Mouse (Mus musculus) retina, embryonic 14.5 days (tissue): ENCODE results near the gene Rps26.

ENCODE experiments used
- DNase-seq: peaks from one replicate; pipeline ENCODE4 v3.0.0-alpha.2; 2015; ENCODE audit warnings: low spot score

Rps26 gene

DNA sequence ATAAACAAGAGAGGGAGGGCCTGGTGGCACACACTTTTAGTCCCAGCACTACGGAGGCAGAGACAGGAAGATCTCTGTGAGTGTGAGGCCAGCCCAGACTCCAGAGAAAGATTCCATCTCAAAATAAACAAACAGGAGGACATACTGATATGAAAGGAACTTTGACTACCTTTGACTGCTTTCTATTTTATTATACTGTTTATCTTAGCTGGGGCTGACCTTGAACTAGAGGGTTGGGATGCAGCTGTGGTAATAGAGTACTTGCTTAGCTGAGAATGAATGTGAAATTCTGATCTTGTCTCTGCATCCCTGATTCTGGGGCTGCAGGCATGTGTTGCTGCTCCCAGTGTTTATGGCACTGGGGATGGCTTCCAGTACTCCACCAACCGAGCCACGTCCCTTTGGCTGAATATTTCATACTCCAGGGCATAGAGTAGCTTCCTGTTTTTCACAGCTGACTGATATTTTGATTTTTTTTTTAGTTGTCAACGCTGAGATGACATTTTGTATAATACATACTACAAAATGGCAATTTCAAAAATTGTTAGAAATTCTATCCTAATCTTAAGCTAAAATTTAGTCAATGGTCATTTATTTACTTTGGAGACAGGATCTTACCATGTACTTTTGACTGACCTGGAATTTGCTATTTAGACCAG, 23.9 kb downstream of the Rps26 start:
- DNase-seq, result no peak

DNA sequence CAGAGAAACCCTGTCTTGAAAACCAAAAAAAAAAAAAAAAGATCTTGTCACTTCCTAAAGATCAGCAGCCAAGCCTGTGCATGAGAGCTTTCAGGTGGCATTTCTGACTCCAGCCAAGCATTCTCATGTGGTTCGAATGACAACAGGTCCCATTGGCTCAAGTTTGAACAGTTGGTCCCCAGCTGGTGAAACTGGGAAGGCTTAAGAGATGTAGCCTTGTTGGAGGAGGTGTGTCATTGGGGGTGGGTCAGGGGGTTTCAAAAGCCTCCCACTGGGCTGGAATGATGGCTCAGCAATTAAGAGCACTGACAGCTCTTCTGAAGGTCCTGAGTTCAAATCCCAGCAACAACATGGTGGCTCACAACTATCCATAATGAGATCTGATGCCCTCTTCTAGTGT, 25.0 kb downstream of the Rps26 start:
- no peak for DNase-seq

DNA sequence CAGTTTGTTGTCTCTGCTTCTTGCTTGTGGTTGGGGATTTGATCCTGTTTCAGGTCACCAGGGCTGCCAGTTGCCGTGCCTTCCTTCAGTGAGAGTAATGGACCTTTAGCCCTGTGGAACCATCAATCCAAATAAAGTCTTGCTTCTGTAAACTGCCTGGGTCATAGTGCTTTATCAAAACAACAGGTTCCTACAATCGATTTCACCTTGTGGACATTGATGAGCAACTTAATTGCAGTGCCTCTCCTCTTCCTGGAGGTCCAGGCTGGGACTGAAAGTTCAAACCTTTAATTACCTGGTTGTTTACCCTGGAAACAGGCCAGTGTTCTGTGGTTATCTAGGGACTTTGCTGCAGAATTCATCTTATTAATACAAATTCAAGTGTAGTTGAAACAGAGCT, 28.1 kb downstream of the Rps26 start:
- no peak for DNase-seq

DNA sequence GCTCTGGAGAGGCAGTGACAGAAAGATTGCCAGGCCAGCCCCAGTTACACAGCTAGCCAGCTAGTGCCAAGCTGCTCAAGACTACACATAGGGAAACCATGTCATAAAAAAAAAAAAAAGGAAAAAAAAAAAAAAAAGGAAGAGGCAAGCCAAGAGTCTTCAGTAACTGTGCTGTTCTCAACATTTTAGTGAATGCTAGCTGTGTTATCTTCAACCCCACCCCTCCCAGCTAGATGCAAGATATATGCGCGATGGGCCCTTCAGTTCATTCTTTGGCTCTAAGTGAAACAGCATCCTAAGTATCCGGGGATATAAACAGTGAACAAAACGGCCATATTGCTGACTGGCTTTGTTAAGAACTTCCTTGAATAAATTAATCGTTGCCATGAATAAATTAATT, 33.8 kb downstream of the Rps26 start:
- no peak for DNase-seq

DNA sequence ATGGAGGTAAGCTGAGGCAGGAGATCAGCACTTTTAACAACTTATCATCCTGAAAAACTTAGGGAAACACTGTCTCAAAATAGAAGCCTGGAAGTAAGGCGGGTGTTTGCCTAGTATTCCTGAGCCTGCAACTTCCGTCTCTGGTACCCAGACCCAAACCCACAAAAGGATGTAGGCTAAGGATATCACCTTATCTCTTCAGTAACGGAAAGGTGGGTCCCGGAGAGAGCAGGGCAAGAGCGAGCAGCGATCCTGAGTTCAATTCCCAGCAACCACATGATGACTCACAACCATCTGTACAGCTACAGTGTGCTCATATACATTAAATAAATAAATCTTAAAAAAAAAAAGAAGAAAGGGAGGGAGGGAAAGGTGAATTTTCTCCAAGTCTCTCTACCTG, 35.1 kb downstream of the Rps26 start:
- DNase-seq, result no peak

DNA sequence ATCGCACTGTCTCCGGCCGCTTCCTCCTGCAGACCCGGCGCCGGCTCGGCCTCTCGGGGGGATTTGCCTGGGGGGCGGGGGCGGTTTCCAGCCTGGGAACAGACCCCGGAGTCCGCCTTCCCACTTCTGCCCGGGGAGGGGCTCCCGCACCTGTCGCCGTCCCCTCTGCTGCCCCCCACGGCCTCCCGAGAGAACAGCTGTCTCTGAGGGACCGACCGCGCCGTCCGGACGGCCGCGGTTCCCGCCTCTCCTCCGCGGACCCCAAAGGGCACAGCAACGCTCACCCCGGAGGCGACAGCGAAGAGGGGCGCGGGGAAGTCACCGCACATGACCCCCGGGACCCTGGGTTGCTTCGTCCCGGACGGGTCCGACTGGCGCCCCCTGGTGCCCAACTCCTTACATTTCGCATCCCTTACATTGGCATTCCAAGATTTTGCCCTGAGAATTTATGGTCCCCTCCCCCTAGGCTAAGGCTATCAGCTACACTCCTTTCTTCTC, 36.3 kb downstream of the Rps26 start:
- peak; percentile 89 for DNase-seq

DNA sequence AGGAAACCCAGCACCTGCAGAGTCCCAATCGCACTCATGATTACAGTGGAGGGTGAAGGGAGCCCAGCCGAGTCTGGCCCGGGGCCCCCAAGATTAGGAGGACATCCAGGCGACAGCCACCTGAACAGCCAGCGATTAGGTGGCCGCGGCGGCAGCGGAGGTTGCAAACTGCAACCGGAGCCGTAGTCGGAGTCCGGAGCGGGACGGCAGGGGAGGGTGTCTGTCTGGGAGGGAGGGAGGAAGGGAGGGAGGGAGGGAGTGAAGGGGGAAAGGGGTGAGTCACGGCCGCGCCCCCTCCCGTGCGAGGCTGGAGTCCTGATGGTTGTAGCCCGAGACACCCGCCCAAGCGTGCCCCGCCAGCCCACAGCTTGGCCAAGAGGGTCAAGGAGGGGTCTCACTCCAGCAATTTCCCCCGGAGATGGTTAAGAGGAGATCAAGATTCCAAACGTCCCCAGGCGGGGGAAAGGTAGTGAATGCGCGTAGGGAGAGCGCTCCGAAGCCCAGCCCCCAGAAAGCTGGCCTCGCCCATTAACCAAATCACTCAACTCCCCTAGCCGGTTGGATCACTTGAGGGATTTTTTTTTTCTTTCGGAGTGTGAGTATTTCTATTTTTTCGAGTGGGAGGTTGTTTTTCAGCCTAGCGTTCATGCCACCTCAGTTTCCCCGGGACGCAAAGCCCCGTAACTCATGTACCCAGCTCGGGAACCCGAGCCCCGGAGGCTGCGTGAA, 36.9 kb downstream of the Rps26 start, which contains the start of gene Erbb3:
TSS of gene Erbb3 (minus strand) at position 189 of the 729 bp plus-strand sequence.
- peak; percentile 64 for DNase-seq

DNA sequence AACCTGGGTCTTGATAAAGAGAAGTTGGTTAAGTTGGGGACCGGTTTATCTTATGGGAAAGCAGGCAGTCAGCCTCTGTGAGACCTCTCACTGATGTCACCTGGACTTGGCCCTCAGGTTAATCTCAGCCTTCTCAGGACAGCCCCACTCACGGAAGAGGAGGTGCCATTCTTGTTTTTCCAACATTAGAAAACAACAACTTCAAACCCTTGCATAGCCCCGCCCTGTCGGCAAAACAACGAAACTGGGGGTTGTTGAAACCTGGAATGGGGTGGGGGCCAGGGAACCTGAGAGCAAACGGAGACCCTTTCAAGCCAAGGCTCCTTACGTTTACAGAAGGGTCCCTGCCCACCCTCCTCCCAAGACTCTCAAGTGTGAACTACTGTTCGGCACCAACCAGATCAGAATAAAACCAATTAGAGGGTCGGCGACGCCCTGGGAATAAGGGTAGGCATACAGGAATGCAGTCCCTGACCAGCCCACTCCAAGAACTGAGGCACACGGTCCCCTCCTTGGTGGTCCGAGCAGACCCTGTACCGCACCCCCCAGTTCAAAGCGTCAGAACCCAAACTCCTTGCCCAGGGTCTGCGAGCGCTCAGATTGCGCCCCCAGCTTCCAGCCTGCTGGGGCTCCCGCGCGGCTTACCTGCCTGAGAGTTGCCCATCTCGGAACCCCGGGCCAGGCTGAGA, 37.6 kb downstream of the Rps26 start:
- DNase-seq, result no peak

DNA sequence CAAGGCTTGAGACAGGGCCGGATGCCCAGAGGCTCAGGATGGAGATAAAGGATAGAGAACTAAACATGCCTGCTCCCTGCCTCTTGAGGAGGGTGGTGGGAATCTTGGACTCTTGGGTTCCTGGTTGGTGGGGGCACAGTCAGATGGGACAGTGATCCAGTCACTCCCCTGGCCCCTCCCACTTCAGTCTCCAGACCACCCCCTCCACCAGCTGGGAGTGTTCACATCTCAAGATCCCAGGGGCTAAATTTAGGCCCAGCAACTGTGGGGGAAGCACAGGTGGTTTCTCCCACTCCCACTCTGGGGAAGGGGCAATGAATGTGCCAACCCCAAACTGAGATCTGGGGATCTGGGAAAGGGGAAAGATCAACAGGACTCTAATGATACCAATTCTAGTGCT, 38.4 kb downstream of the Rps26 start:
- DNase-seq, result no peak

DNA sequence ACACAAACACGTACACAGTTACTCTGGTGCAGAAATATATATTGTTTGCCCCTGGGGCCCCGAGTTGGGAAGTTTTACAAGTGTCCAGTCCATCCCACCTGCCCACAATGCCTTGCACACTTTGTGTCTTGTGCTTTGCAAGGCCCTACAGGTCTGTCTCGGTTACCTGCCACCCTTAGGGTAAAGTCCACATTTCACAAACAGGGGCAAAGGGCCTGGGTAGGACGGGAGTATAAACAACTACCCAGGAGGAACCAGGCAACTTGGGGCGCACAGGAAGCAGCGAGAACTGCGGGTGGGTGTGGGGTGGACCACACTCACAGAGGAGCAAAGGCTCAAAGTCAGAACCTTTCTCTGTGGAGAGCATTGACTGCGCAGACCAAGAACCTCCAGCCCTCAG, 38.9 kb downstream of the Rps26 start:
- no peak for DNase-seq

DNA sequence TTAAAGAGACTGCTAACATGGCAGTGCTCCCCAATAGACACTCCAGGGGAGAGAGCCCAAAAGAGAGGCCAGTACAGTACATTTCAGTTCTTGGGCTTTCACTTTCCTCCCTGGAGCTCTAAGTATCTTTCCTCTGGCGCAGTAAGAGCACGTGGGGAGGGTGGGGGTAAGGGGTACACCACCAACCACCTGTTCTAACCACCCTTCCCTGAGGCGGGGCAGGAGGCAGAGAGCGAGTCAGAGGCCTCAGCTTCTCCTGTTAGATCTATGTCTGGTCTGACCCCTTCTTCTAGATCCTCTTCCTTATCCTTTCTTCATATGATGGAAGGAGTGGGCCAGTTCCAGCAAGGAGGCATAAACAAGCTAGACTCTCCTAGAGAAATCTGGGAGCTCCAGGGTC, 39.4 kb downstream of the Rps26 start:
- no peak for DNase-seq

DNA sequence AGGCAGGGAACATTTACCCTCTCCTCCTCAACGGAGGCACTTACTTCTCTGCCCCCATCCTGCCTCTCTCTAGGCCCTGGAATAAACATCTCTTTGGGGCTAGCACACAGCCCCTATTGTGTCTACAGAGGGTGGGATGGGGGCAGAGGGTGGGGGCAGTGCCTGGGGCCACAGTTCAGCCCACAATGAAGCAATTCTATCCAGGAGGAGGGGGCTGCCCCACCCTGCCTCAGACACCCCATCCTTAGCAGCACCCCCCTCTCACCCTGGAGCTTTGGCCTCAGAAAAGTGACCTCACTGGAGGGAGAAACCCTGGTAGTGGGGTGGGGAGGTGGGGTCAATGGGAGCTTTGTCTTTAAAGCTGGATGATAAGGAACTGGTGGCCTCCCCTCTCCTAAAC, 40.0 kb downstream of the Rps26 start:
- DNase-seq, result no peak

DNA sequence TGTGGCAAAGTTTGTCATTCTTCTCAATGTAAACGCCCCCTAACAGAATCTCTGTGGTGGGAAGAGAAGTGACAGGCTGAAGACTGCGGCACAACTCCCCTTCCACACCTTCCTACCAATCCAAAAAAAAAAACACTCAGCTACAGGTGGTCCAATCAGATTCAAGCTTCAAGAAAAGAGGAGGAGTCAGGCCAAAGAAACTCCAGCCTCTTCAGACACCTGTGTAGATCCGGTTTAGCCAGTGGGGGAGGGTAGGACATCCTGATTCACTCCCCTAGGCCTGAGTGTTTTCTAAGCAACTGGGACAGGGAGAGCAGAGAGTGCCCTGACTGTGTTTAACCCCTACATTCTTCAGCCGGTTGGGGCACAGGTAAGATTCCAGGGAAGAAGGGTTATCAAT, 42.2 kb downstream of the Rps26 start:
- DNase-seq, result no peak

DNA sequence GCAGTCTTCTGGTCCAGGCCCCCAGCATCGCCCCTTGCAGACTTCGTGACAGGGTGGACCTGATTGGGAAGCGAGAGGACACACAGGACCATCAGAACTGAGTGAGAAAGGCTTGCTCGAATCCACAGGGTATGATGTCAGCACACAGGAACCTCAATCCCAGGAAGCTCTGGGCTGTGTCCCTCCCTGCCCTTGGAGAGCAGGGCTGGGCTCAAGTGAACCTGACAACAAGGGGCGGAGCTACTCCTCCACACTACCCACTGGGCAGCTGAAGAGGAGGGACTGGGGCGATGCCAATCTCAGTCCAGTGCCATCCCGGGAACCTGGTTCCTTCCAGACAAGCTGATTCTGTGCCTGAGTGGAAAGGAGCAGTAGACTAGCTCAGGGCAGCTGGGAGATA, 42.9 kb downstream of the Rps26 start:
- peak; percentile 38 for DNase-seq

DNA sequence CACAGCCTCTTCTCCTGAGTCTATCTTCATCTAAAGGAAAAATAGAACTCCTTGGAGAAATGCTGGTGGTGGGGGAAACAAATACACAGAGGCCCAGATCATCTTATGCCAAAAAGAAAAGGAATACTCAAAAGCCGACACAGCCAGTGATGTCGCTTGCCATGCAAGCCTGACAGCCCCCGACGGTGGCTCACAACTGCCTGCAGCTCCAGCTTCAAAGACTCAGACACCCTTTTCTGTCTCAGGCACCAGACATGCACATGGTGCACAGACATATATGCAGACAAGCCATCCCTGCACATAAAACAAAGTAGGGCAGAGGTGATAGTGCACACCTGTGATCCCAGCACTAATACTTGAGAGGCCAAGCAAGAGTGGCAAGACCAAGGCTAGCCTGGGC, 46.8 kb downstream of the Rps26 start:
- no peak for DNase-seq

DNA sequence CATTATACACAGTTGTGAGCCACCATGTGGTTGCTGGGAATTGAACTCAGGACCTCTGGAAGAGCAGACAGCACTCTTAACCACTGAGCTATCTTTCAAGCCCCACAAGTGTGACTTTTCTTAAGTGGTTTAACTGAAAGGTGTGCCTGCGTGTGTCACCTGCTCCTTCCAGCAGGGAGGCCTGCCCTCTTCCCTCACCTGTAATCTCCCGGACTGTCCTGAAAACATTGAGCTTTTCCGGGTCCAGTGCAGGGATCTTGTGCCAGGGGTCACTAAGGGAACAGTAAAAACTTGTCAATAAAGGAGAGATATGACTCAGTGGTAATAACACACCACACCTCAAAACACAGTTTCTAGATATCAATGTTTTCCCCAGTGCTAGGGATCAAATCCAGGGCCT, 47.2 kb downstream of the Rps26 start:
- no peak for DNase-seq

DNA sequence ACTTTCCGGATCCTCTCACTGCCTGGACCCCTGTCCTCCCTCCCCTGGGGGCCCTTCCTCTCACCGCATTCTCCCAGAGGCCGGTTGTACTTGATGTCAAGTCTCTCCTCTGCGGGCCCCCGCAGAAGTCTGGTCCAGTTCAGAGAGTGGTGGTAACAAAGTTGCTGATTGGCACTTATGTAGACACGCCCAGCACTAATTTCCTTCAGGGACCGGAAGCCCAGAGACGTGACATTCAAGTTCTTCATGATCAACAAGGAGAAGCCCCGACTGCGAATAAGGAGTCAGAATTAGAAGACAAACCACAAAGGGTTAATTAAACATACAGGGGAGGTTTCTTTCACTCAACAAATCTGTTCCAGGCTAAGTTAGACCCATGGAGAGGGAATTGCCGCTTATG, 48.2 kb downstream of the Rps26 start:
- DNase-seq, result no peak

DNA sequence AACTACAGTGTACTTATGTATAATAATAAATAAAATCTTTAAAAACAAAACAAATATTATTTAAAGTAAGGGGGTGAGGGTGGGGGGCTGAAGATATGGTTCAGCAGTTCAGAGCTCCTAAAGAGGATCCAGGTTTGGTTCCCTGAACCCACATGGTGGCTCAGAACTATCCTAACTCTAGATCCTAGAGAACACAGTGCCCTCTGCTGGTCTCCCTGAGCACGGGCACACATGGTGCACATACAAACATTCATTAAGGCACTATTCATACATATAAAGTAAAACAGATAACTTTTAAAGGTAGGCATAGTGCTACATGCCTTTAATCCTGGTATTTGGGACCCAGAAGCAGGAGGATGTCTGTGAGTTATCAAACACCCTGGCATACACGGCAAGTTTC, 51.5 kb downstream of the Rps26 start:
- DNase-seq, result peak; percentile 41
